Mouse (Mus musculus): ENCODE measurements around the gene Msrb1. TPM values are rescaled to one million over a fixed set of nuclear protein-coding genes. Genes with fewer than 3 reads are reported as not detected.

Gene Msrb1
- 11.7 TPM for polyA plus RNA-seq (2017; shearing (Covaris generic))

DNA sequence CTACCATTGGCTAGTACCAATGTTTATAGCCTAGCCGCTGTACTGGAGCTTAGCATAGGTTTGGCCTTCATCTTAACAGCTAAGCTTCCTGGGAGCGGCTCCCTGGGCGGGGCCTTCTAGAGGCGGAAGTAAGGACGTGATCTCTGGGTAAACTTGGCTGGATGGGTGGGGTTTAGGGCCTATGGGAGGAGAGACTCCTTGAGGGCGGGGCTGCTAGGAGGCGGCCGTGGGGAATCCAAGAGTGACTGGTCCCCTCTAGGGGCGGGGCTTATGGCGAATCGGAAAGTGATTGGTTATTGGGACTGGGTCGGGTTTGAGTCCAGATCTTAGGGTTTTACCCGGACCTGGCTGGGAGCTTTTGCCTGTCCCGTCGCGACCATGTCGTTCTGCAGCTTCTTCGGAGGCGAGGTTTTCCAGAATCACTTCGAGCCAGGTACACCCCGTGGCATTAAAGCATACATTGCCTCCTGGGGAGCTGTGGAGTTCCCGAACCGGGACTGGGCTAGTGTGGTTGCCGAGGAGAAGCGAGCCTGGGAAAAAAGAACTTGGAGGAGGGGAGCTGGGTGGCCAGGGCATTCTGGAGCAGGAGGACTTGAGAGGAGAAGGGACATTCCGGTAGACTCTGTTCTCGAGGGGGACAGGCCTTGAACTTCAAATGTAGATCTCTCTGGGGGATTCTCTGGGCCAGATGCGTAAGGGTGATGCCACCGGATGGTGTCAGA lies at the start of gene Msrb1:
Gene Msrb1 (plus strand): TSS at position 313 of the 722 bp plus-strand sequence.

DNA sequence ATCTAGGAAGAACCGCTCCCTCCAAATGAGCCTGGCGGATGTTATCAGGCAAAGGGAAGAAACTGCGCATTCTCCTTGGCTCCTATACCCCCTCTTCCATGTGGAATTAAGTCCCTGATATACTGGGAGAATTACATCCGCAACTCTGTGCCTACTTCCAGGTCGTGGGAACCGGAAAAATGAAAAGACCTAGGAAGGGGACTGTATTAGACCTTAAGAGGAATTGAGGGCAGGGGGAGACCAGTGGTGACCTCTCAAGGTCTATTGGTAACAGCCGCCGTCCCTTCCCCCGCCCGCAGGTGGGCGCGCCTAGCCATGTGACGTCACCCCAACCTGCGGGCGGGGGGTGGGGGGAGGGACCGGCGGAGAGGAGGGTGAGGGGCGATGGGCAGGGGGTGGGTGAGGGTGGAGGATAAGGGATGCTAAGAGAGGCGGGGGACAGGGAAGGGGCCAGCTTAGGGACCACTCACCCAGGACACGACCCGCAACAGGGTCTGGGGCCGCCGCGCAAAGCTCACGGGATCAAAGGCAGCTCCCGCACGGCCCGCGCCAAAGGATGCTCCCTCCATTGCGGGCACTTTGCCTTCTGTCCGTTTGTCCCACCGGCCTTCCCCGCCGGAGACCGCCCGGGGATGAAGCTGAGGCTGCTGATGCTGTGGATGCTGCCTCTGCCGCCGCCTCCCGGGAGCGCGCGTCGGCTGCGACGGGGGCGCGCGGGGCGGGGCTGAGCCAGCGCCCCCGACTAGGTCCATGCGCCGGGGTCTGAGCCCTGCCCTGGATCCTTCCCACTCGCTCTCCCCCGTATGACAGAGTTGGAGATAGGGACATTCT lies 47.0 kb upstream of the Msrb1 start, which contains the start of gene Syngr3:
Gene Syngr3 (minus strand): TSS at position 705 of the 831 bp plus-strand sequence.

DNA sequence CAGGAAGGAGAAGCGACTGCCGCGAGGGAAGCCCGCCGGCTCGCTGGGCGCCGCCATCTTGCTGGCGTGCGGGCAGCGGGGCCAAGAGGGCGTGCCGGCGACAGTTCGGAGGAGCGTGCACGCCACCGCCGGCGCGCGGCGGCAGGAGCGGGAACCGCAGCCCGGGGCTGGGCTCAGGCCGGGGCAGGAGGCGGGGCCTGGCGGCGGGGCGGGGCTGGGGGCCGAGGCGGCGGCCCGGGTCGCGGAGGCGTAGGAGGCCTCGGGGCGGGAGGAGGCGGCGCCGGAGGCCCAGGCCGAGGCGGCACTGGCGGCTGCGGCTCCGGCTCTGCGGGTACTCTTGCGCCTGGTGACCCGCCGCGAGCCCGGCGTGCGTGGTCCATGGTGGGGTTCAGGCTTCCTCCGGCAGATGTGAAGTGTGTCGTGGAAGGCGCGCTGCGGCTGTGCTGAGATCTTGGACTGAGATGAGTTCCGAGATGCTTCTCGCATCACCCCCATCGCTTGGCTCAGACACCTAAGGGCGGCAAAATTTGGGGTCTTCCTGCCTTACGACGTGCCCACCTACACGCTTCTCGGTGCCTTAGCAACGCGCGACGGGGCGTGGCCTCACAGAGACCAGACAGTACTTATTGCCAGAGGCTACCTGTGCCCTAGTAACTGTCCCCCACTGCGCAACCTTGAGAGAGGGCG lies 40.3 kb upstream of the Msrb1 start, which contains the start of the genes Gfer and Noxo1:
Gene Gfer (minus strand): TSS at position 146 of the 687 bp plus-strand sequence.
Gene Noxo1 (plus strand): TSS at position 224 of the 687 bp plus-strand sequence.

DNA sequence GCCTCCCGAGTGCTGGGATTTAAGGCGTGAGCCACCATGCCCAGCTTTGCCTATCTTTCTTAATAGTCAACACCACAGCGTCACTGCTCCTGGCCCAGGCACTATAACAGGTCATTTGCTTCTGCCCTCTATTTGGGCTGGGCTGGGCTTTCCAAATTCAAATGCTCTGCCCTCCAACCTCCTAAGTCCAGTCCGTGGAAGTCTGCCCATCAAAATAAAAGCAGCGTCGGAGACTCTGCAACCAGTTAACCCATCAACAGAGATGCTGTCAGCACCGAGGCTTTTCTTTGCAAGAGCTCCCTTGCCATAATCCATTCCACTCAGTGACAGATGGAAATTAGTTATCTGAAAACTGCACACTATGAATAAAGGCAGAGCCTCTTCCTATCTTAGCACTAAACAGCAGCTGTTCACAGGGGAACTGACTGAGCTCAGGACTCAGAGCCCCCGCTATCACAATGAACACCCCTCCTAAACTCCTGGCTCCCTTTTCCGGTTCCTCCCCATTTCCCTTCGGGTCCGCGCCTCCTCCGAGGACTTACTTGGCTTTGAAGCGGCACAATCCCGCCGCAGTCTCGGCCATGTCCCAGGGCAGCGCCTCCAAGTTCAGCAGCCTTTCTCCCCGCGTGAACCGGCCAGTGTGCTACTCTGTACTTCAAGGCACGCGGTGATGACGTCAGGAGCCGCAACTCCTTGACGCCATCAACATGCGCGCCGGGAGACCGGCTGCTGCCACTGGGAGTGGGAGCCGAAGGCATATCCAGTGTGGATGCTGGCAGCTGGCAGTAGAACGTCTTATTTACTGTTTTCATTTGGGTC lies 29.3 kb upstream of the Msrb1 start, which contains the start of gene Tbl3:
Gene Tbl3 (minus strand): TSS at position 679 of the 819 bp plus-strand sequence.

DNA sequence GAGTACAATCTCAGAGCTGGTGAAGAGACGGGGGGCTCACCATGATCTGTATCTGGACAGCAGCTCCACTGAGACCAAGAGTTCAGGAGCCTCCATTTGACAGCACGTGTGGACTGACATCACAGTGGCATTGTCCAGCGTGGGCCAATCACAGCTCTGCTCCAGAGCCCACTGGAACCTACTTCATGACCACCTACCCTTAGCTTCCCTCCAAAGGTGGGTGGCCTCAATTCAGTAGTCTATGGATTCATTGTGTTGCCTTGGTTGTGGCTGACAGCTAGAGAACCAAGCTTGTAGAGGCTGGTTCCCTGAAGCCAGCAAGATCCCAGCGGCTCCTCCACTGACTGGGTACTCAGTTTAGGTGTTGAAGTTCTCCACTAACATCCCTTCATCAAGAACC lies 18.5 kb upstream of the Msrb1 start, which contains the start of the genes Rnf151 and Rps2:
Gene Rnf151 (minus strand): TSS at position 121 of the 400 bp plus-strand sequence.
Gene Rps2 (plus strand): TSS at position 174 of the 400 bp plus-strand sequence.

DNA sequence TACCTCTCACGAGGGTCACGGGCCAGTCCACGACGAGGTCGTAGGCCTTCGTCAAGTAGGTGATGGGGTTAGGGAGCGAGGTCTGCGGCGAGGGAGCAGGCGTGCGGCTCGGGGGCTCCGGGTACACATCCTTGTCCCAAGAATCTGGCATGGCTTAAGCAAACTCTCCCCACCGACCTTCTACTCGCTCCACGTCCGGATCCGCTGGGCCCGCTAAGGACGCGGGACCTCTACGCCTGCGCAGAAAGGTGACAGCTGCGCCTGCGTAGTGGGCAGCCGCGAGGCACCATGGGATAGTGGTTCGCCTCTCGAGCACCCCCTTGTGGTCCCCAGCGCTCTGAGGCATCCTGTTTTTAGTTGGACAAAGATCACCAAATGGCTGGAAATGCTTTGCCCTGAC lies 12.3 kb upstream of the Msrb1 start, which contains the start of gene Ndufb10:
Gene Ndufb10 (minus strand): TSS at position 295 of the 400 bp plus-strand sequence.

DNA sequence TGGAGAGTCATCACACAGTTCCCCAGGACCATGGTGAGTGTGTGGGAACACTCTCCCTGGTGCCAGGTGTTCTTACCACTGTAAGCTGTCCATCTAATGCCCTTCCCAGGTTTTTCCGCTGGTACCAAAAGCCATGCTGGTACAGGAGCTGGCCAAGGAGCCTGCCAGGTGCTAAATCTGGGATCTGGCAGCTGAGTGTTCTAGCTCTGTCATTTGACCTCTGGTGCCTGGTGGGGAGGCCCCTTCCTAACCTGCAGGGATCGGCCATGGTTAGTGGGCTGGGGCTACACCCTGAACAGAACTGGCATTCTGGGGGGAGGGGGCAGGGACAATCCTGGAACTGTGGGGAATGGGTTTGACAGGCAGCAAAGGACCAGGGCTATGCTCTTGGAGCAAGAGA lies 8.8 kb upstream of the Msrb1 start, which contains the start of gene Rpl3l:
Gene Rpl3l (plus strand): TSS at position 203 of the 400 bp plus-strand sequence.

DNA sequence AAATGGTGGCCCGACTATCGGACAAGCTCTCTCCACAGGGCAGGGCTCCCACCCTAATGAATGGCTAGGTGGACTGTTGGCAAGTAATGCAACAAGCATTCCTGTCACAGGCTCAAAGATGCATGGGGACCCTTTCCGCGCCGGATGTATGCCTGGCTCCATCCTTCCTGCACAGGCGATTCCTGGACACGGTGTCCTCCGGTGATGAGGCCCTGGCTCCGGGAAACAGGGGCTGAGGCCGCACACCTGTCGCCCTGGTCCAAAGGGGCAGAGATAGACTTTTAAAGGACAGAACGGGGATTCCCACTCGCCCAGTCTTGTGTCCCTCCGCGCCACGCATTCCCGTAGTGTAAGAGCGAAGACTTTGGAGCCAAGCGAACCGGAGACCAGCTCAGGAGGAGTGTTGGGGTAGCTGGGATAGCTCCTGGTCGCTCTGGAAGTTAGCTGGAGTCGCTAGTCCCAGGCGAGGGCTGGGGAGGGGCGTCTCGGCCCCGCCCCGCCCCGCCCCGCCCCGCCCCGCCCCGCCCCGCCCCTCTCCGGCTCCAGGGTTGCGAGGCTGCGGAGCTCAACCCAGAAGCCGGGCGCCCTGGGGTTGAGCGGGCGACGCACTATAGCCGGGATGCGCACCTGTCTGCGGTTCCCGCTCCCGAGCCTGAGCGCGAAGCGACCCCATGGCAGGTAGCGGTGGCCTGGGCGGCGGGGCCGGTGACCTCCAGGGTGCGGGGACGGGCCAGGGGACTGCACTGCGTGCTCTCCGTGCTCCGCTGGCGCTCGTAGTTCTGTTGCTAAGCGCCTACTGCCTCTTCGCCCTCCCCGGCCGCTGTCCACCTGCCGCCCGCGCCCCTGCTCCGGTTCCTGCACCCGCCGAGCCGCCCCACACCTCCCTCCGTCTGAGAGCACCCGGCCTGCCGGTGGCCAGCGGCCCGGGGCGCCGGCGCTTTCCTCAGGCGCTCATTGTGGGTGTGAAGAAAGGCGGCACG lies 16.3 kb downstream of the Msrb1 start, which contains the start of gene Hs3st6:
Gene Hs3st6 (plus strand): TSS at position 574 of the 980 bp plus-strand sequence.

Other genes with a start within 250 kb of the Msrb1 start
- 0.16 TPM for gene Caskin1, start 248.0 kb upstream of the Msrb1 start, polyA plus RNA-seq (2017; shearing (Covaris generic))
- 68.1 TPM for gene Traf7, start 208.7 kb upstream of the Msrb1 start, polyA plus RNA-seq (2017; shearing (Covaris generic))
- gene Rab26, start 202.4 kb upstream of the Msrb1 start, polyA plus RNA-seq (2017; shearing (Covaris generic)), result 1.1 TPM
- 58.8 TPM for gene Pkd1, start 186.8 kb upstream of the Msrb1 start, polyA plus RNA-seq (2017; shearing (Covaris generic))
- 44.1 TPM for gene Tsc2, start 104.0 kb upstream of the Msrb1 start, polyA plus RNA-seq (2017; shearing (Covaris generic))
- gene Nthl1, start 104.0 kb upstream of the Msrb1 start, polyA plus RNA-seq (2017; shearing (Covaris generic)), result 3.7 TPM
- 0.20 TPM for gene Slc9a3r2, start 86.3 kb upstream of the Msrb1 start, polyA plus RNA-seq (2017; shearing (Covaris generic))
- not detected for gene Npw, start 78.2 kb upstream of the Msrb1 start, polyA plus RNA-seq (2017; shearing (Covaris generic))
- gene Zfp598, start 67.0 kb upstream of the Msrb1 start, polyA plus RNA-seq (2017; shearing (Covaris generic)), result 23.2 TPM
- not detected for gene Syngr3, start 46.7 kb upstream of the Msrb1 start, polyA plus RNA-seq (2017; shearing (Covaris generic))
- 33.4 TPM for gene Gfer, start 40.5 kb upstream of the Msrb1 start, polyA plus RNA-seq (2017; shearing (Covaris generic))
- 1.3 TPM for gene Noxo1, start 40.4 kb upstream of the Msrb1 start, polyA plus RNA-seq (2017; shearing (Covaris generic))
- 53.1 TPM for gene Tbl3, start 29.0 kb upstream of the Msrb1 start, polyA plus RNA-seq (2017; shearing (Covaris generic))
- not detected for gene Rnf151, start 18.6 kb upstream of the Msrb1 start, polyA plus RNA-seq (2017; shearing (Covaris generic))
- 1,119 TPM for gene Rps2, start 18.5 kb upstream of the Msrb1 start, polyA plus RNA-seq (2017; shearing (Covaris generic))
- gene Ndufb10, start 12.2 kb upstream of the Msrb1 start, polyA plus RNA-seq (2017; shearing (Covaris generic)), result 157 TPM
- gene Rpl3l, start 8.8 kb upstream of the Msrb1 start, polyA plus RNA-seq (2017; shearing (Covaris generic)), result not detected
- not detected for gene Hs3st6, start 16.3 kb downstream of the Msrb1 start, polyA plus RNA-seq (2017; shearing (Covaris generic))
- not detected for gene Meiob, start 67.6 kb downstream of the Msrb1 start, polyA plus RNA-seq (2017; shearing (Covaris generic))
- 52.8 TPM for gene Hagh, start 103.5 kb downstream of the Msrb1 start, polyA plus RNA-seq (2017; shearing (Covaris generic))
- gene Fahd1, start 113.7 kb downstream of the Msrb1 start, polyA plus RNA-seq (2017; shearing (Covaris generic)), result 1.6 TPM
- not detected for gene Igfals, start 129.4 kb downstream of the Msrb1 start, polyA plus RNA-seq (2017; shearing (Covaris generic))
- gene Nubp2, start 149.7 kb downstream of the Msrb1 start, polyA plus RNA-seq (2017; shearing (Covaris generic)), result 74.6 TPM
- 57.3 TPM for gene Spsb3, start 150.0 kb downstream of the Msrb1 start, polyA plus RNA-seq (2017; shearing (Covaris generic))
- gene Eme2, start 158.4 kb downstream of the Msrb1 start, polyA plus RNA-seq (2017; shearing (Covaris generic)), result 37.6 TPM
- 67.2 TPM for gene Mrps34, start 158.5 kb downstream of the Msrb1 start, polyA plus RNA-seq (2017; shearing (Covaris generic))
- gene Nme3, start 159.9 kb downstream of the Msrb1 start, polyA plus RNA-seq (2017; shearing (Covaris generic)), result 24.2 TPM
- 79.3 TPM for gene Mapk8ip3, start 200.3 kb downstream of the Msrb1 start, polyA plus RNA-seq (2017; shearing (Covaris generic))
- 25.1 TPM for gene Jpt2, start 224.0 kb downstream of the Msrb1 start, polyA plus RNA-seq (2017; shearing (Covaris generic))